Mouse (Mus musculus): ENCODE results near the gene St6galnac3. TPM values are rescaled to one million over a fixed set of nuclear protein-coding genes. Genes with fewer than 3 reads are reported as not detected.

St6galnac3 gene
- polyA plus RNA-seq, 1 experiment from 2014 or later, result 10.2 TPM

DNA sequence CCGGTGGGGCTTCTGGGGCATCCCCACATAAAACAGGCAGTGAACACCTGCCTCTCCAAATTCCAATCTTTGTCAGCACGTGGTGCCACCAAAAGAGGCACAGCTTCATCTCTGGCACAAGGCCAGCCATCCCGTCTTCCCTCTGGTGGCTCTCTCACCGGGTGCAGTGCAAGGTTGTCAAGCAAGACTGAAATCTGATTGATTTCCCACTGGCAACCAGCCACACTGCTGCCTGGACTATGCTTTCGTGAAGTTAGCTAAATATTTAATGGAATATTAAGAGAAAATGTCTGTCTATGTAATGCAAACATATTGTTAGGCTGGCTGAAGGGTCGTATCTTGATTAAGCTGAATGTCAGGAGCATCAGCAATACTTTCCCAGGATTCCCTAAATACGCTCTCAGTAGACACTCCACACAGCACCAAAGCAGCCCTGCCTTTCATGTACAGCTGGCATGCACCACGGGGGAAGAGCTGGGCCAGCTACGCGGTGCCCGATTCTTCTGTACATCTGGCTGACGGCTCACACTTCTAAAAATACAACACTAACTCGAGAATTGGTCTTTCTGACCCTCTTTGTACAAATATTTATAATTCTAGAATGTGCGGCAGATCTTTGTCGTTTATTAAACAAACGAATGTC, 442.7 kb downstream of the St6galnac3 start:
- no peak for ATAC-seq (ENCODE audit: insufficient read depth)
- H3K4me1 ChIP-seq (replicated peaks), result peaks cover 13% of the 10 kb centered on the region
- 73% methylated on average over 16 of the region's 16 CpGs for WGBS (ENCODE audit: insufficient replicate concordance)
- no peaks in the 10 kb centered on the region for H3K9me3 ChIP-seq (replicated peaks)
- H3K4me3 ChIP-seq (replicated peaks), result no peak overlapping the region
- H3K9ac ChIP-seq, result no peak overlapping the region
- H3K4me2 ChIP-seq, result no peak overlapping the region
- H3K27ac ChIP-seq (replicated peaks), result no peak overlapping the region
- no peaks in the 10 kb centered on the region for H3K27me3 ChIP-seq
- no peaks in the 10 kb centered on the region for H3K36me3 ChIP-seq (replicated peaks)

DNA sequence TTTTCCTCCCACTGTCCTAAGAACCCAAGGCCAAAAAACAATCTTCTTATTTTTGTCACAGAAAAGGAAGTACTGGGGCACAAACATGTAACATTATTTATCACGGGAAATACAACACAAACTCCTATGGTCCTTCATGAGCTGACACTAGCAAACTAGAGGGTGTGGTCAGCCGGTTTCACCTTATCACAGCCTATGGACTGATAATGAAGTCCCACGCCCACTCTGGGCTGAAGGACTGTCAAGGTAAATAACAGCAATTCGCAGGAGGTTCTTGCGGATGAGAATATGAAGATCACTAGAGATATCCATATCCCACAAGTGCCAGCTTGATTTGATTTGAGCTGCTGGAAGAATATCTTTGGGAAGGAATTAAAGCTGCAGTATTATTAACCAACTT, 446.7 kb downstream of the St6galnac3 start:
- H3K4me1 ChIP-seq (replicated peaks), result peaks cover 13% of the 10 kb centered on the region
- no peak overlapping the region for H3K4me2 ChIP-seq
- WGBS (ENCODE audit: insufficient replicate concordance), result 29% methylated on average over 5 of the region's 5 CpGs
- no peak overlapping the region for H3K9ac ChIP-seq
- no peaks in the 10 kb centered on the region for H3K36me3 ChIP-seq (replicated peaks)
- no peak for ATAC-seq (ENCODE audit: insufficient read depth)
- H3K4me3 ChIP-seq (replicated peaks), result no peak overlapping the region
- H3K27me3 ChIP-seq, result no peaks in the 10 kb centered on the region
- H3K9me3 ChIP-seq (replicated peaks), result no peaks in the 10 kb centered on the region
- H3K27ac ChIP-seq (replicated peaks), result no peak overlapping the region

DNA sequence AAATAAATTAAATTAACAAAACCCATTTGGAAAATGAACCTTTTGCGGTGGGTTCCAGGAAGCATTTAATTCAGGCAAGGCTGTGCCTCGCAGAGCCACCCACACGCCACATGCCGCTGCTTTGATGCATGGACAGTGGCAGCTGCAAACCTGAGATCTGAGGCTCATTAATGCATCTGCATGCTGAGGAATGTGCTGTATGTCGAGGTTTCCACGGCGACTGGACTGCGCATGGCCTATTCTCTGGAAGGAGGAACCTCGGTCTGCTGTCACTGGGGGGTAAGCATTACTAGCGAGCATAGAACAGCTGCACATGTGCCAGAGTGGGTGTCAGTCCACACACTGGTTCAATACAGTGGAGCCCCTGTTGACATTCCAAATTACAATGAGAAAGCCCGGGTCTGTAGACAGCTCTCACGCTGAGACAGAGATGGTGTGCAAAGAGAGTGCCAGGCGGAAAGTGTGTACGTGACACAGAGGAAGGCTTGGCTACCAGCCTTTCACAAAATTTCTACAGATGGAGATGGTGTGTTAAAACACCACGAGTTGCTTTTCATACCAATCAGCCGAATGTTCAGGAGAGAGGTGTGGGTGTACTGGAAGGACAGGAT, 447.5 kb downstream of the St6galnac3 start:
- Histone ChIP-seq H3K27me3 (no peaks in the 10 kb centered on the region), H3K9ac (no peak overlapping the region), H3K4me3 (replicated peaks) (no peak overlapping the region), H3K4me1 (replicated peaks) (peaks cover 13% of the 10 kb centered on the region), H3K27ac (replicated peaks) (no peak overlapping the region), H3K36me3 (replicated peaks) (no peaks in the 10 kb centered on the region), H3K9me3 (replicated peaks) (no peaks in the 10 kb centered on the region), H3K4me2 (no peak overlapping the region)
- ATAC-seq (ENCODE audit: insufficient read depth), result no peak
- WGBS (ENCODE audit: insufficient replicate concordance), result 72% methylated on average over 16 of the region's 16 CpGs

DNA sequence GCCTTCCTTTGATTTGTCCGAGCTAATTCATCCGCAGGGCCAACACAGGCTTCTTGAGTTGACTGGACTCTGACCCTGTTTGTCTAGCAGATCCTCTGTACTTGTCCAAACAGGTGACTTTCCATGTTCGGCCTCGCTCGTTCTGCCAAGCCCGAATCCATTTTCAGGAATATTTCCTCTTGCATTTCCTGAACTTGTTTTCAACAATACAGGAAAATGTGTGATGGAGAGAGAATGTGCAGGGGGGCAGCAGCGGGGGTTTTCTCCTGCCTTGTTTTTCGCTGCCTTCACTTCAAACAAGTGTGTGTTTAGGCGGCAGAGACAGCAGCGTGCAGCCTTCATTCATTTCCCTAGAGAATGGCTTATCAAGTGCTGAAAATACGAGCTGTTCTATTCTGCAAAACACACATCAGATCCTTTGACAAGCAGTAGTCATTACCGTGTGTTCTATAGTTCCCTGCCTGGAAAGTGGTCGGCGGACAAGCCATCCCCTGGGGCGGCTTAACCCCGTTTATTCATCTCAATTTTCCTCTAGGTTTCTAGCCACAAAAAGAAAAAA, 448.1 kb downstream of the St6galnac3 start:
- peaks cover 13% of the 10 kb centered on the region for H3K4me1 ChIP-seq (replicated peaks)
- no peak overlapping the region for H3K9ac ChIP-seq
- WGBS (ENCODE audit: insufficient replicate concordance), result 66% methylated on average over 16 of the region's 16 CpGs
- no peak for ATAC-seq (ENCODE audit: insufficient read depth)
- H3K27ac ChIP-seq (replicated peaks), result no peak overlapping the region
- H3K27me3 ChIP-seq, result no peaks in the 10 kb centered on the region
- H3K36me3 ChIP-seq (replicated peaks), result no peaks in the 10 kb centered on the region
- H3K4me2 ChIP-seq, result no peak overlapping the region
- H3K4me3 ChIP-seq (replicated peaks), result no peak overlapping the region
- no peaks in the 10 kb centered on the region for H3K9me3 ChIP-seq (replicated peaks)

DNA sequence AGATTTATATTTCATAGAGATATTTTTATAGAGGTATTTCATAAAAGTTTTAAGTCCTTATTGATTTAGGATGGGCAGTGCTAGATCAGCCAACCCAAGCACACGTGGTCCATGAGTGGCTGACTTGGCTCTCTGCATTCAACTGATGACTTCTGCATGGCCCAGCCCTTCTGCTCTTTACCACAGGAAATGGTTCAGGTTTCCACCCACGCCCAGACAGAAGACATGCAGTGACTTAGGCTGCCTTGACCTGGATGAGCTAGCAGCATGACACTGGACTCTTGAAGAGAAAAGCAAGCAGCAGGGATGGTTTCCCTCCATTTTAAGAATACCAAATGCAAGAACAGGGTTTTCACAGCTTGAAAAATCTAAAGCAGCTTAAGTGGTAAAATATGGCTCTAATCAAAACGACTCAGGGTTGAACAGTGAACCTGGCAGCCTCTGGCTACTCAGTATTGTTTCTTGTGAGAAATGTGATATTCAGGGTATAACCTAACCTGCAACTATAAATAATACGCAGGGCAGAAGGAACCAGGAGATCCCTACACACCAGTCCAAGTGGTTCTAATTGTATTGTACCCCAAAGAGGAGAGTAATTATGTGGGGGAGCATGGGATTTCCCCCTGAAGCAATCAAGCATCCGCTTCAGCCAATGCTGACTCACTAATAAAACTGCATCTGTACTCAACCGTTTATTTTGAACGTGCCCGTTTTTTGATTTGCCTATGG, 448.7 kb downstream of the St6galnac3 start:
- Histone ChIP-seq H3K36me3 (replicated peaks) (no peaks in the 10 kb centered on the region), H3K9me3 (replicated peaks) (no peaks in the 10 kb centered on the region), H3K4me1 (replicated peaks) (peaks cover 13% of the 10 kb centered on the region), H3K27ac (replicated peaks) (no peak overlapping the region), H3K9ac (no peak overlapping the region), H3K27me3 (no peaks in the 10 kb centered on the region), H3K4me3 (replicated peaks) (no peak overlapping the region), H3K4me2 (no peak overlapping the region)
- WGBS (ENCODE audit: insufficient replicate concordance), result 57% methylated on average over 8 of the region's 8 CpGs
- ATAC-seq (ENCODE audit: insufficient read depth), result no peak

DNA sequence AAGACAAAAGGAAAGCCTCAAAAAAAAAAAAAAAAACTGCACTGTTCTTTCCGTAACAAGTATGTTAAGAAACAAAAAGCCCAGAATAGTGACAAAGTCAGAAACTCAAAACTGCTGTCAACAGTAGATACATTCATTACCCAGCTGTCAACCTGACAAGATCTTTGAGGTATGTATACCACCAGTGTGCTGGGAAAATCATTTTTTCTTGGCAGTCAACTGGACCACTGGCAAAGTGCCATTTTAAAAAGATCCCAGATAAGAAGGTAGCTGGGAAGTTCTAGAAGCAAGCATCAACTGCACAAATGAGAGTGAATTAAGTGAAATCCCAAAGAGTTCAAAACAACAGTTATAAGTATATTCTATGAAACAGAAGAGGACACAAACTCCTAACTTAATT, 452.7 kb downstream of the St6galnac3 start:
- Histone ChIP-seq H3K27ac (replicated peaks) (no peak overlapping the region), H3K4me3 (replicated peaks) (no peak overlapping the region), H3K9me3 (replicated peaks) (no peaks in the 10 kb centered on the region), H3K4me1 (replicated peaks) (no peaks in the 10 kb centered on the region; the same call in 1 of the 2 replicates), H3K27me3 (no peaks in the 10 kb centered on the region), H3K36me3 (replicated peaks) (no peaks in the 10 kb centered on the region), H3K4me2 (no peak overlapping the region), H3K9ac (no peak overlapping the region)
- 66% methylated on average over 1 of the region's 1 CpGs for WGBS (ENCODE audit: insufficient replicate concordance)
- no peak for ATAC-seq (ENCODE audit: insufficient read depth)

DNA sequence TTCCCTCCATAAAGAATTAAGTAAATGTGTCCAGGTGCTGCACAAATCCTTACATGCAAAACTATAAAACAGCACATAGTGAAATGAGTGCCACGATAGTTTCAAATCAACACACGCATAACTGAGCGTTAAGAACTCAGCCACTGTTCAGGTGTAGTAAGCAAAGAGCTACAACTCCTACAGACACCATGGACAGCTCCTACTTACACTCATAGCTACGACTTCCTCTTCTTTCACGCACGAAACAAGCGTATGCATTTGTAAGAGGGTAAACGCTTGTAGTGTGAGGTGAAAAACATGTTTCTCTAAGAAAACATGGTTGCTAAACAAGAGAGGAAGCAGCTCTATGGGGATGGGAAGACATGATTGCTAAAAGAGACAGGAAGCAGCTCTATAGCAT, 457.6 kb downstream of the St6galnac3 start:
- 35% methylated on average over 8 of the region's 8 CpGs for WGBS (ENCODE audit: insufficient replicate concordance)
- no peak for ATAC-seq (ENCODE audit: insufficient read depth)

DNA sequence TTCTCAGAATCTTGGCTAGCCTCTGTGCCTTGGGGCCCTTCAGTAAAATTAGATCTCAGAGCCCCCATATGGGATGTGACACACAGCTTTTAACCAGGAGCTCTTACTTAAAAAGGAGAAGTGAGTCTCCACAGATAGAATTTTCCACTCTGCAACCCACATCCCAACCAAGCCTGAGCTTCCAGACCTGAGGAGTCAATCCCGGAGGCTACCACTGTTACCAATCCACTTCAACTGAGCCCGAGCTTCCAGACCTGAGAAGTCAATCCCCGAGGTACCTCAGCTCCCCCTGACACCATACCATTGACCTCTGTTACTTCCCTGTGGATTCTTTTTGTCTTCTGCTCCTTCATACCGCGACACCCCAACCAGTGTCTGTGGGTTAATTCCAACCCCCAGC, 463.0 kb downstream of the St6galnac3 start:
- no peak overlapping the region for H3K4me3 ChIP-seq (replicated peaks)
- H3K9me3 ChIP-seq (replicated peaks), result no peaks in the 10 kb centered on the region
- H3K36me3 ChIP-seq (replicated peaks), result no peaks in the 10 kb centered on the region
- no peaks in the 10 kb centered on the region for H3K4me1 ChIP-seq (replicated peaks)
- H3K27me3 ChIP-seq, result no peaks in the 10 kb centered on the region
- H3K27ac ChIP-seq (replicated peaks), result no peak overlapping the region
- H3K9ac ChIP-seq, result no peak overlapping the region
- WGBS (ENCODE audit: insufficient replicate concordance), result 62% methylated on average over 5 of the region's 5 CpGs
- no peak overlapping the region for H3K4me2 ChIP-seq
- ATAC-seq (ENCODE audit: insufficient read depth), result no peak

More for the DNA sequence above, 457.6 kb downstream of the St6galnac3 start:
- Histone ChIP-seq H3K4me2 (no peak overlapping the region), H3K4me3 (replicated peaks) (no peak overlapping the region), H3K27me3 (no peaks in the 10 kb centered on the region), H3K27ac (replicated peaks) (no peak overlapping the region), H3K4me1 (replicated peaks) (no peaks in the 10 kb centered on the region), H3K9me3 (replicated peaks) (no peaks in the 10 kb centered on the region), H3K36me3 (replicated peaks) (no peaks in the 10 kb centered on the region), H3K9ac (no peak overlapping the region)

DNA sequence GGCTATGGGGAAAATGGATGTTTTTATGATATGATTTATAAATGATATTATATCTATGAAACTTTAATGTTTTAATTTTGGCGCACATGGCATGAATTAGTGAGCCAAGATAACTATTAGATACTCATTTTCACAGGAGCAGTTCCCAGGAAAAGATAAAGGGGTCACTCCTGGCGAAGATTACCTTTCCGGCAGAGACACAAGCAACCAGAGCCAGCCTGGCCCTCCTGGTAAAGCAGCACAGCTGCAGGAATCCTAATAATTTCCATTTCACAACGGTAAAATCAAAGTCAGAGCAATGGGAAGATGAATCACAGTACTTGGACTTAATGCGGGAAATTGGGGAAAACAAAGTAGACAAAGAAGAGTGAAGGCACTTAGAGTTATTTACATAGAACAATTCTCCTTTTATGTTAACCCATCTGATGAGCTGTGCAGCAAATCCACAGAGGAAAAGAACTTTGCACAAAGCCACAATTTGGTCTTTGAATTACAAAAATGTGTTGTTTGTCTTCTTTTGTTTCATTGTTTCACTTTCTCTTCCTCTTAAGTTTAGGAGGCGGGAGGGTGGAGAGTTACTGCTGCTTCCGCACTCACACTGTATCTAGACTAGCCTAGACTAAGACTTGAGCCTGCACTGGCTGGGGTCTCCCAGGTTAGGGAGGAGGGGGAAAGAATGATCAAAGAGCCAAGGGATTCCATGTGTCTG, 464.6 kb downstream of the St6galnac3 start:
- Histone ChIP-seq H3K4me3 (replicated peaks) (no peak overlapping the region), H3K36me3 (replicated peaks) (no peaks in the 10 kb centered on the region), H3K4me2 (no peak overlapping the region), H3K9ac (no peak overlapping the region), H3K27me3 (no peaks in the 10 kb centered on the region), H3K4me1 (replicated peaks) (no peaks in the 10 kb centered on the region), H3K27ac (replicated peaks) (no peak overlapping the region), H3K9me3 (replicated peaks) (no peaks in the 10 kb centered on the region)
- no peak for ATAC-seq (ENCODE audit: insufficient read depth)
- WGBS (ENCODE audit: insufficient replicate concordance), result 64% methylated on average over 7 of the region's 7 CpGs

DNA sequence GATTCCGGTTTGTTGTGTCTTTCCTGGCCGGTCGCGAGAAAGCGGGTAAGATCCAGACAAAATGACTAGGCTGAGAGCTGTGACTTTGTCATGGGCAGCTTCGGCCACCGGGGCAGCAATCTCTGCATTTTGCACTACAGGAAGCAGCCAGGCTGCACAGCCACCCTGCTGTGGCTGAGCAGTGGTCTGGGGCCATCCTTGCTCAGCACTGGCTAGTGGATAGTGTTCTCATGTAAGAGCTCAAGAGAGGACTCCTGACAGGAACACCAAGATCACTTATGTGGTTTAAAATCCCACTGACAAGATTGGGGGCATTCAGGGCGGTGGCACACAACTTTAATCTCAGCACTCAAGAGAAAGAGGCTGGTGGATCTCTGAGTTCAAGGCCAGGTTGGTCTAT, 469.1 kb downstream of the St6galnac3 start:
- H3K4me3 ChIP-seq (replicated peaks), result no peak overlapping the region
- H3K9ac ChIP-seq, result no peak overlapping the region
- no peaks in the 10 kb centered on the region for H3K4me1 ChIP-seq (replicated peaks)
- no peaks in the 10 kb centered on the region for H3K27me3 ChIP-seq
- H3K27ac ChIP-seq (replicated peaks), result no peak overlapping the region
- H3K4me2 ChIP-seq, result no peak overlapping the region
- WGBS (ENCODE audit: insufficient replicate concordance), result 76% methylated on average over 8 of the region's 8 CpGs
- H3K36me3 ChIP-seq (replicated peaks), result no peaks in the 10 kb centered on the region
- no peak for ATAC-seq (ENCODE audit: insufficient read depth)
- no peaks in the 10 kb centered on the region for H3K9me3 ChIP-seq (replicated peaks)

DNA sequence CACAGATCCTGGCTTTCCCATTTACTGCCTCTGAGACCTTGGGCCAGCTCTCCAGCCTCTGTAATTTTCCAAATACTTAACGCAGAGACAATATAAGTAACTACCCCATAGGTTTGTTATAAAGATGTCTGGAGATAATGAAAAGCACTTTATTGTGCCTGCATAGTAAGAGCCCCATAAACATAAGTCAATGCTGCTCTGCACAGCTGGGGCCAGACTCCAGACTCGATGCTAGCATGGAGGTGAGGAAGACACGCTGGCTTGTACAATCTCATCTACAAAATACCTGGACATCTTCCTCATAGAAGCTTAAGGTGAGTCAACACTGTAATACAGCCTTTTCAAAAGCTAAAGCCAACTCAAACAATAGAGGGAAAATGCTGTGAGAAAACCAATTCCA, 473.3 kb downstream of the St6galnac3 start:
- no peaks in the 10 kb centered on the region for H3K27me3 ChIP-seq
- H3K27ac ChIP-seq (replicated peaks), result no peak overlapping the region
- H3K9ac ChIP-seq, result no peak overlapping the region
- H3K4me3 ChIP-seq (replicated peaks), result no peak overlapping the region
- H3K4me1 ChIP-seq (replicated peaks), result no peaks in the 10 kb centered on the region; the same call in 1 of the 2 replicates
- no peak for ATAC-seq (ENCODE audit: insufficient read depth)
- no peak overlapping the region for H3K4me2 ChIP-seq
- no peaks in the 10 kb centered on the region for H3K9me3 ChIP-seq (replicated peaks)
- WGBS (ENCODE audit: insufficient replicate concordance), result 75% methylated on average over 3 of the region's 3 CpGs
- no peaks in the 10 kb centered on the region for H3K36me3 ChIP-seq (replicated peaks)

Measured in liver, embryonic 15.5 days (tissue).